Mouse (Mus musculus): Measurements from ENCODE around the gene Klc2.

GRCm38 (mm10) chr19:5139640-5140039 lies 21.3 kb upstream of the Klc2 start:
- TF ChIP-seq CTCF (IDR thresholded peaks at IDR 0.05; ENCODE audit: borderline replicate concordance, control insufficient read depth, extremely low read depth, insufficient read depth, low read length, poor library complexity) (no peak), POLR2A (IDR thresholded peaks at IDR 0.05; ENCODE audit: control insufficient read depth, extremely low read depth, insufficient read depth, low read length, poor library complexity) (no peak)

All from thymus, adult 2 months (tissue).